Mouse (Mus musculus): ENCODE measurements around the gene Tenm4. TPM values are rescaled to one million over a fixed set of nuclear protein-coding genes. Genes with fewer than 3 reads are reported as not detected.

The Tenm4 gene
- polyA plus RNA-seq, 1 experiment from 2014 or later: 38.0 TPM

DNA sequence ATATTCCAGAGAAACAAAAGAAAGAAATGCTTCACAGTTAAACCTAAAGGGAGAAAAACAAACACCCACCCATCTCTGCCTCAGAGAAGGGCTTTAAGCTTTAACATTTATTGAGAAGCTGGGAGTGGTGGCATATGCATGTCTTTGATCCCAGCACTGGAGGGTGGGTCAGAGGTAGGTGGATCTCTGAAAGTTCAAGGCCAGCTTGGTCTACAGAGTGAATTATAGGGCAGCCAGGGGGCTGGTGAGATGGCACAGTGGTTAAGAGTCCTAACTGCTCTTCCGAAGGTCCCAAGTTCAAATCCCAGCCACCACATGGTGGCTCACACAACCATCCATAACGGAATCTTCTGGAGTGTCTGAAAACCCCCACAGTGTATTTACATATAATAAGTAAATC, 581.7 kb downstream of the Tenm4 start:
- Histone ChIP-seq H3K27ac (replicated peaks; ENCODE audit: low read depth, low read length) (no peak overlapping the region), H3K4me3 (replicated peaks; ENCODE audit: low read depth, low read length) (no peak overlapping the region), H3K27me3 (ENCODE audit: control insufficient read depth, insufficient read depth, low read length) (no peaks in the 10 kb centered on the region), H3K36me3 (ENCODE audit: control insufficient read depth, insufficient read depth, low read length) (no peaks in the 10 kb centered on the region), H3K4me2 (ENCODE audit: low read length) (no peak overlapping the region), H3K9me3 (ENCODE audit: control insufficient read depth, low read length) (no peaks in the 10 kb centered on the region), H3K4me1 (ENCODE audit: control insufficient read depth, insufficient read depth, low read length) (peaks cover 16% of the 10 kb centered on the region; the same call in 1 of the 2 replicates), H3K9ac (replicated peaks; ENCODE audit: low read length) (no peak overlapping the region)
- ATAC-seq (ENCODE audit: low FRiP score, low TSS enrichment) (no peak), DNase-seq (no peak)
- 96% methylated on average over 2 of the region's 2 CpGs for WGBS

DNA sequence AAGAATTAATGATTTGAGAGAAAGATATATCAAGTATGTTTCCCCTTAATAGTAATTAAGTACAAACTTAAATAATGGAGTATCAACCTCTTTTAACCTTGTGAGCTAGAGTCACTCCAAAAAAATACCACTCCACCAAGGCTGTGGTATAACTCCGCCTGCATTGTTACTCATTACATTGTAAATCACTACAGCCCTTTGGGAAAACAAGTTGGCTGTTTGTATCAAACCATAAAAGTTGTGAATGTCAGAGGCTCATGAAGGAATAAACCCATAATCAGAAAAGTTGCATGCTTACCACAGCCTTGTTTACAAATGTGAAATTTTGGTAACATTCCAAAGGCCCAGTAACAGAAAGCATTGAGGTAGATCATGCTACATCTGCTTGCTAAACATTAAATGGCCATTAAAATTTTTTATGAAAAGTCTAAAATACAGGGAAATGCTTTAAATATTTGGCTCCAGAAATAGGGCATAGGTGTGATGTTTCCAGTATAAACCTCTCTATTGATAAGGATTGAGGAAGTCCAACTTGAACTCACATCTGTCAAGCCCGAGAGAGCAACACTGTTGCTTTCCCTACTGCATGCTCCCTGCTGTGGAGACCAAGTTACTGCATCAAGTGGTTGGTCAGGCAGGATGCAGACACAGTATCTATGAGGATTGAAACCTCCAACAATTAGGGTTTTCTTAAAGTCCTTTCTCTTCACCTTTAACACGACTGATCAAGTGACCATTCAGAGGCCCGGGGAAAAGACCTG, 582.5 kb downstream of the Tenm4 start:
- DNase-seq (no peak), ATAC-seq (ENCODE audit: low FRiP score, low TSS enrichment) (no peak)
- Histone ChIP-seq H3K4me1 (ENCODE audit: control insufficient read depth, insufficient read depth, low read length) (peaks cover 16% of the 10 kb centered on the region; the same call in 1 of the 2 replicates), H3K36me3 (ENCODE audit: control insufficient read depth, insufficient read depth, low read length) (no peaks in the 10 kb centered on the region), H3K4me2 (ENCODE audit: low read length) (no peak overlapping the region), H3K27me3 (ENCODE audit: control insufficient read depth, insufficient read depth, low read length) (no peaks in the 10 kb centered on the region), H3K9me3 (ENCODE audit: control insufficient read depth, low read length) (no peaks in the 10 kb centered on the region), H3K9ac (replicated peaks; ENCODE audit: low read length) (no peak overlapping the region), H3K4me3 (replicated peaks; ENCODE audit: low read depth, low read length) (no peak overlapping the region), H3K27ac (replicated peaks; ENCODE audit: low read depth, low read length) (no peak overlapping the region)
- 57% methylated on average over 4 of the region's 4 CpGs for WGBS

DNA sequence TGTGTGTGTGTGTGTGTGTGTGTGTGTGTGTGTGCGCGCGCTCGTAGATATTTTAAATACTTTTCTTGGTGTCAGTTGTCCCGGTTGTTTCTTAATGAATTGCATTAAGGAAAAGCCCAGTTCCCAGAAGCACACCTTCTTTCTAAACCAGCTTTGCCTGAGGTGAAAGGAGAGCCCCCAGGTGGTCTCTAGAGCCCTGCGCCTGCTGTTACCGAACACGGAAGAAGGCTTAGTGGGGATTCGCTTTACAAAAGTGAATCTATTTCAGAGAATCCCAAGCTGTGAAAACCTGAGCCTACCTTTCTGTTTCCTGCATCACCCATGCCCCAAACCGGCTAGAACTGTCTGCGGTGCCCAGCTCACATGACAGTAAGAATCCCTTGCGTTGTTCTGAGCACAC, 583.1 kb downstream of the Tenm4 start:
- 37% methylated on average over 12 of the region's 12 CpGs for WGBS
- no peak for ATAC-seq (ENCODE audit: low FRiP score, low TSS enrichment)

DNA sequence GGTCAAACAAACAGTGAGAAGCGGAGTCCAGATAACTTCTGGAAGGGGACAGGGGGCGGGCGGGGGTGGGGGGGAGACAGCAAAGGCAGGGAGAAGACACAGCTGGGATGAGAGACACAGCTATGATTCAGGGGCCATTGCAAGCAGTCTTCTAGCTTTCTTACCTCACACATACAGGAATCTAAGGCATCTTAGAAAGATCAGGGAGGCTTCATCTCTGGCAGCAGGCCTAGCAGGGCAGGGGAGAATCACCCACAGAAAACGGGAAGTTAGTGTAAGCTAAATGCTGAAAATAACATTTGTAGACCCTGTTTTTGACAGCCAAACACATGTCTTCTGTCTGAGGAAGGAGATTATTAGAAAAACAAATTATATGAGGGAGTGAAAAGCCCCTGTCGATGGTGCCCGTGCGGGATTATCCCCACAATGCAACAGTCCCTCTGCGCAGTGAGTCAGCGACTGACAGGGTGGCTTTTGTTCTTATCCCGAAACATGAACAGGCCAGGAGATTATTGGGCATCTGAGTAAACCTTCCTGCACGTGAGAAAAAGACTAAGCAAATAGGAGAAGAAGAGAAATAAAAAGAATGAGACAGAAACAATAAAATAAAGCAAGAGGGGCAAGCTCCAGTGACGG, 584.5 kb downstream of the Tenm4 start:
- Histone ChIP-seq H3K36me3 (ENCODE audit: control insufficient read depth, insufficient read depth, low read length) (no peaks in the 10 kb centered on the region), H3K9me3 (ENCODE audit: control insufficient read depth, low read length) (no peaks in the 10 kb centered on the region), H3K4me2 (ENCODE audit: low read length) (no peak overlapping the region), H3K27me3 (ENCODE audit: control insufficient read depth, insufficient read depth, low read length) (no peaks in the 10 kb centered on the region), H3K4me3 (replicated peaks; ENCODE audit: low read depth, low read length) (no peak overlapping the region), H3K4me1 (ENCODE audit: control insufficient read depth, insufficient read depth, low read length) (peaks cover 16% of the 10 kb centered on the region; the same call in 1 of the 2 replicates), H3K9ac (replicated peaks; ENCODE audit: low read length) (no peak overlapping the region), H3K27ac (replicated peaks; ENCODE audit: low read depth, low read length) (no peak overlapping the region)
- peak; percentile 54 for DNase-seq
- ATAC-seq (ENCODE audit: low FRiP score, low TSS enrichment): no peak
- WGBS: 30% methylated on average over 12 of the region's 12 CpGs

More for the DNA sequence above, 583.1 kb downstream of the Tenm4 start:
- H3K4me1 ChIP-seq (ENCODE audit: control insufficient read depth, insufficient read depth, low read length): peaks cover 16% of the 10 kb centered on the region; the same call in 1 of the 2 replicates
- no peaks in the 10 kb centered on the region for H3K27me3 ChIP-seq (ENCODE audit: control insufficient read depth, insufficient read depth, low read length)
- DNase-seq: peak; percentile 27
- no peak overlapping the region for H3K27ac ChIP-seq (replicated peaks; ENCODE audit: low read depth, low read length)
- H3K9ac ChIP-seq (replicated peaks; ENCODE audit: low read length): no peak overlapping the region
- H3K9me3 ChIP-seq (ENCODE audit: control insufficient read depth, low read length): no peaks in the 10 kb centered on the region
- H3K4me2 ChIP-seq (ENCODE audit: low read length): no peak overlapping the region
- no peak overlapping the region for H3K4me3 ChIP-seq (replicated peaks; ENCODE audit: low read depth, low read length)
- no peaks in the 10 kb centered on the region for H3K36me3 ChIP-seq (ENCODE audit: control insufficient read depth, insufficient read depth, low read length)

GRCm38 (mm10) chr7:96756104-96756742, 585.2 kb downstream of the Tenm4 start:
- Histone ChIP-seq H3K4me1 (ENCODE audit: control insufficient read depth, insufficient read depth, low read length) (peaks cover 16% of the 10 kb centered on the region; the same call in 1 of the 2 replicates), H3K27me3 (ENCODE audit: control insufficient read depth, insufficient read depth, low read length) (no peaks in the 10 kb centered on the region), H3K9ac (replicated peaks; ENCODE audit: low read length) (no peak overlapping the region), H3K36me3 (ENCODE audit: control insufficient read depth, insufficient read depth, low read length) (no peaks in the 10 kb centered on the region), H3K9me3 (ENCODE audit: control insufficient read depth, low read length) (no peaks in the 10 kb centered on the region), H3K27ac (replicated peaks; ENCODE audit: low read depth, low read length) (0 out of 2 replicates have a peak overlapping the region, but pooled peaks have one; percentile 6), H3K4me2 (ENCODE audit: low read length) (no peak overlapping the region), H3K4me3 (replicated peaks; ENCODE audit: low read depth, low read length) (no peak overlapping the region)
- no peak for DNase-seq
- WGBS: 45% methylated on average over 10 of the region's 10 CpGs
- ATAC-seq (ENCODE audit: low FRiP score, low TSS enrichment): no peak

GRCm38 (mm10) chr7:96757067-96757466, 586.0 kb downstream of the Tenm4 start:
- Histone ChIP-seq H3K9ac (replicated peaks; ENCODE audit: low read length) (no peak overlapping the region), H3K27ac (replicated peaks; ENCODE audit: low read depth, low read length) (no peak overlapping the region), H3K9me3 (ENCODE audit: control insufficient read depth, low read length) (no peaks in the 10 kb centered on the region), H3K4me3 (replicated peaks; ENCODE audit: low read depth, low read length) (no peak overlapping the region), H3K4me2 (ENCODE audit: low read length) (no peak overlapping the region), H3K36me3 (ENCODE audit: control insufficient read depth, insufficient read depth, low read length) (no peaks in the 10 kb centered on the region), H3K27me3 (ENCODE audit: control insufficient read depth, insufficient read depth, low read length) (no peaks in the 10 kb centered on the region), H3K4me1 (ENCODE audit: control insufficient read depth, insufficient read depth, low read length) (peaks cover 16% of the 10 kb centered on the region; the same call in 1 of the 2 replicates)
- WGBS: 92% methylated on average over 8 of the region's 8 CpGs
- DNase-seq (no peak), ATAC-seq (ENCODE audit: low FRiP score, low TSS enrichment) (no peak)

DNA sequence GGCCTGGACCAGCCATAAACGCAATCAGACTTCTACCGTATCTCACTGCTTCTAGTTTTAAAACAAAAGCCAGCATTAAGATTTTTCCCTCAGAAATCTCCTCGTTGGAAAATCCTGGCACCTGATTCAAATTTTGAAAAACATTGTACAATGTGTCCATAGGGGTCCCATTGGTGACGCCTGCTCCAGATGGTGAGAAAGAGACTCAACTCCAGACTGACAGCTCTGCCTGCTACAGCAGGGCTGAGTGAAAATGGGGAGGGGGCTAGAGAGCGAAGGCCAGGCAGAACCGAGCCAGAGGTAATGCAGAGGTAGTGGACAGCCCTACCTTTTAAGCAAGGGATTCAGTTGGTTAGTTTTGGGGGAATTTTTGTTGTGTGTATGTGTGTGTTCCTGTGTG, 589.2 kb downstream of the Tenm4 start:
- Histone ChIP-seq H3K9me3 (ENCODE audit: control insufficient read depth, low read length) (no peaks in the 10 kb centered on the region), H3K27ac (replicated peaks; ENCODE audit: low read depth, low read length) (no peak overlapping the region), H3K4me3 (replicated peaks; ENCODE audit: low read depth, low read length) (no peak overlapping the region), H3K27me3 (ENCODE audit: control insufficient read depth, insufficient read depth, low read length) (no peaks in the 10 kb centered on the region), H3K9ac (replicated peaks; ENCODE audit: low read length) (no peak overlapping the region), H3K36me3 (ENCODE audit: control insufficient read depth, insufficient read depth, low read length) (no peaks in the 10 kb centered on the region), H3K4me1 (ENCODE audit: control insufficient read depth, insufficient read depth, low read length) (peaks cover 16% of the 10 kb centered on the region; the same call in 1 of the 2 replicates), H3K4me2 (ENCODE audit: low read length) (no peak overlapping the region)
- WGBS: 56% methylated on average over 6 of the region's 6 CpGs
- DNase-seq (no peak), ATAC-seq (ENCODE audit: low FRiP score, low TSS enrichment) (no peak)

DNA sequence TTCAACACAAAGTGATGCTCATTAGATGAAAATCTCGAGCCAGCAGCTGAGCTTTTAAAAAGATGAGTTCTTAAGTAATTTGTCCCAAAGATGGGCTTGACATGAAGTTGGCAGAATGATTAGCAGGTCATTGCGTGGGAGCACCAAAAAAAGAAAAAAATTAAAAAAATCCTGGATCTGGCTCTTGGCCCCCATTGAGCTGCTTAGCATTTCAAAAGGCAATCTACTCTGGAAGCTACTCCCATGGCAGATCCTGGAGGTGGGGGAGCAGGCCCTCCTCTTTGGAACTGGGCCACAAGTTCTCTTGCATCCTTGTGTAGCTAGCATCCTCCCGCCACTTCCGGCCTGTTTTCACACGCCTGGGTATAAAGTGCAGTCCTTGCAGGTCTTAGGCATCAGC, 590.1 kb downstream of the Tenm4 start:
- WGBS: 45% methylated on average over 5 of the region's 5 CpGs

More for the DNA sequence above, 590.1 kb downstream of the Tenm4 start:
- H3K9me3 ChIP-seq (ENCODE audit: control insufficient read depth, low read length): no peaks in the 10 kb centered on the region
- no peaks in the 10 kb centered on the region for H3K36me3 ChIP-seq (ENCODE audit: control insufficient read depth, insufficient read depth, low read length)
- H3K27ac ChIP-seq (replicated peaks; ENCODE audit: low read depth, low read length): no peak overlapping the region
- H3K9ac ChIP-seq (replicated peaks; ENCODE audit: low read length): no peak overlapping the region
- ATAC-seq (ENCODE audit: low FRiP score, low TSS enrichment) (no peak; the same call in 1 of the 2 replicates), DNase-seq (peak; percentile 67)
- H3K4me1 ChIP-seq (ENCODE audit: control insufficient read depth, insufficient read depth, low read length): peaks cover 9% of the 10 kb centered on the region; the same call in 1 of the 2 replicates
- no peak overlapping the region for H3K4me2 ChIP-seq (ENCODE audit: low read length)
- H3K4me3 ChIP-seq (replicated peaks; ENCODE audit: low read depth, low read length): no peak overlapping the region
- H3K27me3 ChIP-seq (ENCODE audit: control insufficient read depth, insufficient read depth, low read length): no peaks in the 10 kb centered on the region
